Mouse (Mus musculus): ENCODE data around the gene Taf3. TPM values are rescaled to one million over a fixed set of nuclear protein-coding genes. Genes with fewer than 3 reads are reported as not detected.
A peak's percentile ranks its signal among the peaks of the same experiment; 100 is the strongest.

The Taf3 gene
- polyA plus RNA-seq, 1 experiment from 2014 or later, result 17.3 TPM

GRCm38 (mm10) chr2:9876621-9877325 is 171.6 kb downstream of the Taf3 start:
- H3K4me2 ChIP-seq (replicated peaks), result peak overlapping the region; percentile 77
- peak overlapping the region; percentile 69 for H3K27ac ChIP-seq
- H3K9me3 ChIP-seq (replicated peaks), result no peaks in the 10 kb centered on the region
- H3K27me3 ChIP-seq, result peaks cover 82% of the 10 kb centered on the region
- no peak for ATAC-seq (ENCODE audit: low FRiP score)
- peak overlapping the region; percentile 42 for H3K4me3 ChIP-seq
- peaks cover 24% of the 10 kb centered on the region for H3K4me1 ChIP-seq
- H3K9ac ChIP-seq, result peak overlapping the region; percentile 46
- no peaks in the 10 kb centered on the region for H3K36me3 ChIP-seq
- 1% methylated on average over 31 of the region's 31 CpGs for WGBS

GRCm38 (mm10) chr2:9875676-9876357 is 172.6 kb downstream of the Taf3 start:
- H3K27me3 ChIP-seq, result peaks cover 82% of the 10 kb centered on the region
- no peak overlapping the region; the same call in 1 of the 2 replicates for H3K9ac ChIP-seq
- H3K4me3 ChIP-seq, result peak overlapping the region; percentile 42
- WGBS, result 4% methylated on average over 12 of the region's 12 CpGs
- ATAC-seq (ENCODE audit: low FRiP score), result no peak
- peaks cover 16% of the 10 kb centered on the region for H3K4me1 ChIP-seq
- H3K36me3 ChIP-seq, result no peaks in the 10 kb centered on the region
- H3K4me2 ChIP-seq (replicated peaks), result peak overlapping the region; percentile 37; the same call in 1 of the 2 replicates
- no peaks in the 10 kb centered on the region for H3K9me3 ChIP-seq (replicated peaks)
- 0 out of 2 replicates have a peak overlapping the region, but pooled peaks have one; percentile 69 for H3K27ac ChIP-seq

DNA sequence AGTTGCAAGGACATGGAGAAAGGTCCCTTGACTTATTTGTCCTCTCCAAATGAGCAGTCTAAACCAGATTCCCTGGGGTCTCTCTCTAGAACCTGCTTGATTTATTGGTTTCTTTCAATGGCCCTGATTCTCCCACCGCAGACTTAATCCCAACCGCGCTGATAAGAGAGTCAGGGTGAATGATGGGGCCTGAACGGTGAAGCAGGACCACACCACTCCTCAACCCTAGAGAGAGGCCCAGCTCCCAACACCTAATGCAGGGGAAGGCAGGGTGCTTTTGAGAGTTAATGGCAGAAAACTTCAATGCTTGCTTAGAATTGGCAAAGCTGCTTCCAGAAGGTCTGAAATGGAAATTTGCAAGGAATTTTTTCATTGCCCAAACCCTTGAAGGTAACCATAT is 173.2 kb downstream of the Taf3 start:
- ATAC-seq (ENCODE audit: low FRiP score), result no peak
- 5% methylated on average over 4 of the region's 4 CpGs for WGBS
- no peaks in the 10 kb centered on the region for H3K36me3 ChIP-seq
- H3K9me3 ChIP-seq (replicated peaks), result no peaks in the 10 kb centered on the region
- peak overlapping the region; percentile 37 for H3K4me2 ChIP-seq (replicated peaks)
- H3K9ac ChIP-seq, result peak overlapping the region; percentile 60; the same call in 1 of the 2 replicates
- H3K27me3 ChIP-seq, result peaks cover 85% of the 10 kb centered on the region
- peak overlapping the region; percentile 42 for H3K4me3 ChIP-seq
- peak overlapping the region; percentile 57; the same call in 1 of the 2 replicates for H3K27ac ChIP-seq
- peaks cover 16% of the 10 kb centered on the region; the same call in 1 of the 2 replicates for H3K4me1 ChIP-seq

DNA sequence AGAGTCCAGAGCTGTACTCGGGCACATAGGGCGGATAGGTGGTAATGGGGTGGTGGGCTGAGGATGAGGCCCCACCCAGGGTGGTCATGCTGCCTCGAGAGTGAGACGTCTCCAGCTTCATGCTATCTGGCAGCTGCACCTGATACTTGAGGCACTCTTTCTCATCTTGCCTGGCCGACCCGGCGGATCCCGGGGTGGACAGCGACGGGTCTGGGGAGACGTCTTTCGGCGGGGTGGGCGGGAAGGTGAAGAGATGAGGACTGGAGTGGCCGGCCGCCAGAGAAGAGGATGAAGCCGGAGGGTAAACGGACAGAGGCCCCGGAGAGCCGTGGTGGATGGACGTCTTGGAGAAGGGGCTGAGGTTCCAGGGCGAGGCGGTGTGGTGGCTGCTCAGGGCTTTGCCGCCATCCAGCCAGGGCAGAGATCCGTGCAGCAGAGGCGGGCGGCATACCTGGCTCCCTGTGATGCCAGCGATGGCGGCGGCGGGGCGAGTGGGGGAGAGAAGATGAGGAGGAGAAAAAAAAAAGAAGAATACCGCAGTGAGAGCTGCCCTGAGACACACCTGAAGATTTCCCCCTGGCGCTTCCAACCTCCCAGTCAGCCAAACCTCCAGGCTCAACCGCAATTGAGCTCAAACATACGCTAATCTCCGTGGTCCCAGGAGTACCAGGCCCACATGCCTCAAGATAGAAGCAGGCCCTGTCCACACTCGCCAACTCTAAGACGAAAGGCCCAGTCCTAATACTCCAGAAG is 173.8 kb downstream of the Taf3 start:
- H3K27ac ChIP-seq, result peak overlapping the region; percentile 57; the same call in 1 of the 2 replicates
- H3K4me2 ChIP-seq (replicated peaks), result peak overlapping the region; percentile 37
- H3K4me1 ChIP-seq, result peaks cover 15% of the 10 kb centered on the region; the same call in 1 of the 2 replicates
- ATAC-seq (ENCODE audit: low FRiP score), result no peak
- no peaks in the 10 kb centered on the region for H3K9me3 ChIP-seq (replicated peaks)
- no peaks in the 10 kb centered on the region for H3K36me3 ChIP-seq
- peak overlapping the region; percentile 42 for H3K4me3 ChIP-seq
- WGBS, result 2% methylated on average over 37 of the region's 39 CpGs
- H3K27me3 ChIP-seq, result peaks cover 87% of the 10 kb centered on the region
- H3K9ac ChIP-seq, result peak overlapping the region; percentile 60

DNA sequence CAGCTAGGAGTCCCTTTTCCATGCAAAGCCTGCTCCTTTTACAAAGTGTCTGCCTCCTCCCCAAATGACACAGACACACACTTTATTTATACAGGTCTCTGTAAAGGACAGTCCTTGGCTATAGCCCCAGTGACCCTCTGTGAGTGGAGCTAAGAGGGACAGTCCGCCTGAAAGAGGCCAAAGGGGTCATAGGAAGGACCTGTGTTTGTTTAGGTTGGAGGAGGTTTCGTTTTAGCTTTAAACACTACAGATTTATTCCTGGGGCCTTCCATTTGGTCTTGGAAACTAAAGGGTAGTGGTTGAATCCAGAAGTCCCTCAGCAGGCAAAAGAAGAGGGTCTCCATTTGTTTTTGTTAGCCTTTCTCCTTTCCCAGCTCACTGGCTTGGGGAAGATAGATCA is 174.6 kb downstream of the Taf3 start:
- Histone ChIP-seq H3K27ac (peak overlapping the region; percentile 57; the same call in 1 of the 2 replicates), H3K36me3 (no peaks in the 10 kb centered on the region), H3K4me1 (peaks cover 8% of the 10 kb centered on the region; the same call in 1 of the 2 replicates), H3K4me2 (replicated peaks) (peak overlapping the region; percentile 37), H3K4me3 (peak overlapping the region; percentile 42), H3K9me3 (replicated peaks) (no peaks in the 10 kb centered on the region), H3K9ac (peak overlapping the region; percentile 60), H3K27me3 (peaks cover 81% of the 10 kb centered on the region)
- 12% methylated on average over 2 of the region's 2 CpGs for WGBS
- no peak for ATAC-seq (ENCODE audit: low FRiP score)

DNA sequence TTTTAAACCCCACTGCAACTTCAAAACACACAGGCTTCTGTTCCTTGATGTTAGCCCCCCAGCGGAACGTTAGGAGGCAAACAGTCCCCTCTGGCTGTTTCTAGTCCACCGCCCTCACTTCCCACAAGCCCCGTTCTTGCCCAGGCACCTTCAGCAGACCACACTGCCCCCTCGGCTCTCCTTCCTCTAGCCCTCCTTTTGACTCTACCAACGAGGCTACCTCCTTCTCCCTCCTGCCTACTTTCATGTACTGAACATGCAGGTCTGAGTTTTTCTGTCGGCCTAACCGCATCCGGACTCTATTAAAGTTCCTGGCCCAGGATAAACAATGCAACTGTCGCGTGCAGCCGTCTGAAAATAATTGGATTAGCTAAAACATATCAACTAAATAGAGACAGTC is 175.7 kb downstream of the Taf3 start:
- peaks cover 75% of the 10 kb centered on the region for H3K27me3 ChIP-seq
- H3K9ac ChIP-seq, result no peak overlapping the region
- no peak for ATAC-seq (ENCODE audit: low FRiP score)
- H3K4me2 ChIP-seq (replicated peaks), result peak overlapping the region; percentile 37
- peak overlapping the region; percentile 42 for H3K4me3 ChIP-seq
- peak overlapping the region; percentile 8; the same call in 1 of the 2 replicates for H3K27ac ChIP-seq
- 0 out of 2 replicates have a peak, but pooled peaks cover 5% of the 10 kb centered on the region for H3K4me1 ChIP-seq
- H3K36me3 ChIP-seq, result no peaks in the 10 kb centered on the region
- no peaks in the 10 kb centered on the region for H3K9me3 ChIP-seq (replicated peaks)
- 2% methylated on average over 12 of the region's 12 CpGs for WGBS

GRCm38 (mm10) chr2:9871798-9872197 is 176.6 kb downstream of the Taf3 start:
- peak overlapping the region; percentile 42; the same call in 1 of the 2 replicates for H3K4me3 ChIP-seq

DNA sequence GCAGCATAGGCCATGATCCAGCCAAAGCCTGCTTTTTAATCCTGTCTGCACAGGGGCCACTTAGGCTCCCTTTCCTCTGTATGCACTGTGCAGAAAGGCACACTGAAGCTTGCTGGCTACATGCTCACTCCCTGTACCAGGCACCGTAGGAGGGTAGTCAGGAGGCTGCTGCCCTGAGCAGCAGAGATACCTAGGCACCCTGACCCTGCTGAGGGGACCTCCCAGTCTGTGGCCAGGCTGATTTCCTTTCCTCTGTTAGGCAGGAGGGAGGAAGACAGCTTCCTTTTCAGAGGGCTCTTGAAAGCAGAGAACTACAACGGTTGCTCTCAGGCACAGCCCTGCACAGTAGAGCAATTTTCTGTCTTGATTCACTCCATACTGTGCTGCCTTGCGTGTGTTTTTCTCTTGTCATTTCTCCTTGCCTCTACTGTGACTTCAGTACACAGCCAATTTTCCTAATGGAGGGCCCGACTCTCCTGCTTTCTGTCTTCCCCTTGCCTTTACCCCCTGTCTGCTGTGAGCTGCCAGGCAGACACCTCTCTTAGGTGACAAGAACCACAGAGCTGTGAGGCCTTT is 177.2 kb downstream of the Taf3 start:
- 0 out of 2 replicates have a peak, but pooled peaks have one; percentile 33 for ATAC-seq (ENCODE audit: low FRiP score)
- Histone ChIP-seq H3K36me3 (no peaks in the 10 kb centered on the region), H3K27me3 (peaks cover 66% of the 10 kb centered on the region), H3K9me3 (replicated peaks) (no peaks in the 10 kb centered on the region), H3K27ac (no peak overlapping the region), H3K4me3 (peak overlapping the region; percentile 8; the same call in 1 of the 2 replicates), H3K9ac (0 out of 2 replicates have a peak overlapping the region, but pooled peaks have one; percentile 35), H3K4me2 (replicated peaks) (peak overlapping the region; percentile 37), H3K4me1 (0 out of 2 replicates have a peak, but pooled peaks cover 3% of the 10 kb centered on the region)
- 19% methylated on average over 4 of the region's 4 CpGs for WGBS

More at GRCm38 (mm10) chr2:9871798-9872197, 176.6 kb downstream of the Taf3 start:
- Histone ChIP-seq H3K4me1 (0 out of 2 replicates have a peak, but pooled peaks cover 3% of the 10 kb centered on the region), H3K27ac (0 out of 2 replicates have a peak overlapping the region, but pooled peaks have one; percentile 14), H3K27me3 (peaks cover 71% of the 10 kb centered on the region), H3K9me3 (replicated peaks) (no peaks in the 10 kb centered on the region), H3K4me2 (replicated peaks) (peak overlapping the region; percentile 37), H3K9ac (peak overlapping the region; percentile 35), H3K36me3 (no peaks in the 10 kb centered on the region)
- WGBS, result 10% methylated on average over 6 of the region's 6 CpGs
- ATAC-seq (ENCODE audit: low FRiP score), result no peak

GRCm38 (mm10) chr2:9867092-9867825 is 181.1 kb downstream of the Taf3 start:
- 73% methylated on average over 12 of the region's 12 CpGs for WGBS
- no peak for ATAC-seq (ENCODE audit: low FRiP score)
- H3K9me3 ChIP-seq (replicated peaks), result no peaks in the 10 kb centered on the region
- H3K4me3 ChIP-seq, result no peak overlapping the region
- H3K4me2 ChIP-seq (replicated peaks), result no peak overlapping the region
- peaks cover 28% of the 10 kb centered on the region for H3K27me3 ChIP-seq
- H3K4me1 ChIP-seq, result no peaks in the 10 kb centered on the region
- no peak overlapping the region for H3K27ac ChIP-seq
- H3K36me3 ChIP-seq, result no peaks in the 10 kb centered on the region
- H3K9ac ChIP-seq, result no peak overlapping the region

Measured in hindbrain, embryonic 12.5 days (tissue).